Mouse (Mus musculus): Measurements from ENCODE around the gene Astl. TPM values are rescaled to one million over a fixed set of nuclear protein-coding genes. Genes with fewer than 3 reads are reported as not detected.

Gene Astl
- total and polyA plus RNA-seq, 3 experiments = 0.11 TPM; not detected in 2

DNA sequence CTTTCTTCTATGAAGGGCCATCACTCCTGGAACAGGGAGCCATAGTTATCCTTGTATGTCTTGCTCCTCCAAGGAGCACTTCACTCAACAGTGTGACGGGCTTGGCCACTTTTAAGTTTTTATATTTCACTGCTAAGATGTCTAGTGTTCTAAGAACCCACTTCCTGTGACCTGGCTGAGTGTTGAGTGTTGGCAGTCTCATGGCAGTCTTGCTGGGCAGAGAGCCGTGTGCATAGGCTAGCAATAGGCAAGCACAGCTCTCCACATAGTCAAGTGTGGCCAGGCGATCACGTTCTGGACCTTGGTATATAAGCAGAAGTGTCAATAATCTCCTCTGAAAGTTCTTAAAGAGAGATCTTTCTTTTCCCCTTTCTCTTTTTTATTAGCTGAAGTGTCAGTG lies 20.3 kb upstream of the Astl start:
- TF ChIP-seq CTCF (IDR thresholded peaks at IDR 0.05; ENCODE audit: low read depth, low read length) (no peak), POLR2AphosphoS5 (IDR thresholded peaks at IDR 0.05; ENCODE audit: insufficient replicate concordance, low read depth, low read length) (no peak), TAL1 (conservative IDR thresholded peaks at IDR 0.05; ENCODE audit: low read depth, low read length) (no peak), GATA1 (IDR thresholded peaks at IDR 0.05; ENCODE audit: borderline replicate concordance, low read length) (no peak), GATA2 (IDR thresholded peaks at IDR 0.05; ENCODE audit: borderline replicate concordance, low read depth, low read length) (no peak)
- no peak for DNase-seq (ENCODE audit: low spot score)
- Histone ChIP-seq H3K9me3 (replicated peaks) (no peaks in the 10 kb centered on the region), H3K4me1 (ENCODE audit: insufficient read depth, low read depth, low read length) (no peaks in the 10 kb centered on the region), H3K27me3 (ENCODE audit: insufficient read depth, low read length) (peaks cover 28% of the 10 kb centered on the region), H3K4me3 (ENCODE audit: low read depth, low read length) (no peak overlapping the region), H3K36me3 (replicated peaks) (no peaks in the 10 kb centered on the region)
- ATAC-seq (ENCODE audit: extremely low read depth, insufficient number of reproducible peaks, low FRiP score, poor library complexity, severe bottlenecking) = no peak

DNA sequence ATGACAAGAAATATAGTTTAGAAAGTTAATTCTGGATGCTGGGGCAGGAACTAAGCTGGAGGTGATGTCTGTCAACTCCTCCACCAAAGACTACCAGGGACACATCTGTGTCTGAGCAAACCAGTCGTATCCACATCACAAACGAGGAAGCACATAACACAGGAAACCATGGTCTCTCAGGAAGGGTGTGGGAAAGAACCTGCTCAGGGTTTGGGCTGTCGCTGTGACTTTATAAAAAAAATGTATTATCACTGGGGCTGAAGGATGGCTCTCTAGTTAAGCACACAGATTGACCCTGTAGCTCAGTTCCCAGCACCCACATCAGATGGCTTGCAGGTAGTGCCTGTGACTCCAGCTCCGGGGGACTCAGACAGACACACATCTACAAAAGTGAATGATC lies 19.4 kb upstream of the Astl start:
- Histone ChIP-seq H3K9me3 (replicated peaks) (no peaks in the 10 kb centered on the region), H3K4me3 (ENCODE audit: low read depth, low read length) (no peak overlapping the region), H3K27me3 (ENCODE audit: insufficient read depth, low read length) (peaks cover 26% of the 10 kb centered on the region), H3K36me3 (replicated peaks) (no peaks in the 10 kb centered on the region), H3K4me1 (ENCODE audit: insufficient read depth, low read depth, low read length) (no peaks in the 10 kb centered on the region)
- ATAC-seq (ENCODE audit: extremely low read depth, insufficient number of reproducible peaks, low FRiP score, poor library complexity, severe bottlenecking) (no peak), DNase-seq (ENCODE audit: low spot score) (no peak)
- TF ChIP-seq GATA2 (IDR thresholded peaks at IDR 0.05; ENCODE audit: borderline replicate concordance, low read depth, low read length) (no peak), TAL1 (conservative IDR thresholded peaks at IDR 0.05; ENCODE audit: low read depth, low read length) (no peak), POLR2AphosphoS5 (IDR thresholded peaks at IDR 0.05; ENCODE audit: insufficient replicate concordance, low read depth, low read length) (no peak), CTCF (IDR thresholded peaks at IDR 0.05; ENCODE audit: low read depth, low read length) (no peak), GATA1 (IDR thresholded peaks at IDR 0.05; ENCODE audit: borderline replicate concordance, low read length) (no peak)

DNA sequence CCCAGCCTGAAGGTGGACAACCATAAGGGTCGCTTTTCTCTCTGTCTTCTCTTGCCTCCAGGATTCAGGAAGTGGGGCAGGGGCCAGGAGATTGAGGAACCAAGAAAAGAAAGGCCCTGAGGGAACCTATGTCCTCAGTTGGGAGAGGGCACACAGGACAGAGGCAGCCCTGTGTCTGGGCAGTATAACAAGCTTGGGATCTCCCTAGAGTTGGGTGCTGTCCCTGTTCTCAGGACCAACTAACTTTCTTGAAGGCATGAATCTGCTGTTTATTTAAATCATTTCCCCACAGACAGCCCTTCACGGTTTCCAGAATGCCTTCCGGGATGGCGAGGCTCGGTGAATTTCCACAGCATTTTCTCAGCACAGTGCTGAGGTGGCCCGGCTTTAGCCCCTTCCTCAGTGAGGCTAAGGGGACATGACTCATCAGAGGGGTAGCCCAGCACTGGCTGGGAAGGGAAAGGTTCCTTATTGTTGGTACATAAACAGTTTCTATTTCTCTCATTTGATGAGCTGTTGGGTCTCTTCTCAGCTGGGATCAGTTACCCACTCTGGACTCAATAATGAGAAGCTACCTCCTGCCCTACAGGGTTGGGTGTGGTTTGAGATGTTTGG lies 15.7 kb upstream of the Astl start:
- Histone ChIP-seq H3K27me3 (ENCODE audit: insufficient read depth, low read length) (peaks cover 38% of the 10 kb centered on the region), H3K4me1 (ENCODE audit: insufficient read depth, low read depth, low read length) (no peaks in the 10 kb centered on the region; the same call in 1 of the 2 replicates), H3K9me3 (replicated peaks) (no peaks in the 10 kb centered on the region), H3K4me3 (ENCODE audit: low read depth, low read length) (no peak overlapping the region), H3K36me3 (replicated peaks) (no peaks in the 10 kb centered on the region)
- DNase-seq (ENCODE audit: low spot score) (no peak), ATAC-seq (ENCODE audit: extremely low read depth, insufficient number of reproducible peaks, low FRiP score, poor library complexity, severe bottlenecking) (no peak)
- TF ChIP-seq GATA1 (IDR thresholded peaks at IDR 0.05; ENCODE audit: borderline replicate concordance, low read length) (no peak), CTCF (IDR thresholded peaks at IDR 0.05; ENCODE audit: low read depth, low read length) (no peak), GATA2 (IDR thresholded peaks at IDR 0.05; ENCODE audit: borderline replicate concordance, low read depth, low read length) (no peak), POLR2AphosphoS5 (IDR thresholded peaks at IDR 0.05; ENCODE audit: insufficient replicate concordance, low read depth, low read length) (no peak), TAL1 (conservative IDR thresholded peaks at IDR 0.05; ENCODE audit: low read depth, low read length) (no peak)

GRCm38 (mm10) chr2:127323667-127324066 lies 14.8 kb upstream of the Astl start:
- Histone ChIP-seq H3K4me3 (ENCODE audit: low read depth, low read length) (no peak overlapping the region), H3K9me3 (replicated peaks) (no peaks in the 10 kb centered on the region), H3K27me3 (ENCODE audit: insufficient read depth, low read length) (peaks cover 45% of the 10 kb centered on the region), H3K36me3 (replicated peaks) (no peaks in the 10 kb centered on the region), H3K4me1 (ENCODE audit: insufficient read depth, low read depth, low read length) (peaks cover 3% of the 10 kb centered on the region; the same call in 1 of the 2 replicates)
- TF ChIP-seq GATA1 (IDR thresholded peaks at IDR 0.05; ENCODE audit: borderline replicate concordance, low read length) (no peak), GATA2 (IDR thresholded peaks at IDR 0.05; ENCODE audit: borderline replicate concordance, low read depth, low read length) (no peak), TAL1 (conservative IDR thresholded peaks at IDR 0.05; ENCODE audit: low read depth, low read length) (no peak), CTCF (IDR thresholded peaks at IDR 0.05; ENCODE audit: low read depth, low read length) (no peak)
- no peak for DNase-seq (ENCODE audit: low spot score)
- ATAC-seq (ENCODE audit: extremely low read depth, insufficient number of reproducible peaks, low FRiP score, poor library complexity, severe bottlenecking) = no peak

- ATAC-seq (ENCODE audit: extremely low read depth, insufficient number of reproducible peaks, low FRiP score, poor library complexity, severe bottlenecking) (no peak), DNase-seq (ENCODE audit: low spot score) (no peak)
- peaks cover 5% of the 10 kb centered on the region; the same call in 1 of the 2 replicates for H3K4me1 ChIP-seq (ENCODE audit: insufficient read depth, low read depth, low read length)
- H3K9me3 ChIP-seq (replicated peaks) = no peaks in the 10 kb centered on the region
- no peak overlapping the region for H3K4me3 ChIP-seq (ENCODE audit: low read depth, low read length)
- peaks cover 46% of the 10 kb centered on the region for H3K27me3 ChIP-seq (ENCODE audit: insufficient read depth, low read length)
- TF ChIP-seq CTCF (IDR thresholded peaks at IDR 0.05; ENCODE audit: low read depth, low read length) = no peak
- TF ChIP-seq GATA1 (IDR thresholded peaks at IDR 0.05; ENCODE audit: borderline replicate concordance, low read length) = no peak
- no peak for TF ChIP-seq TAL1 (conservative IDR thresholded peaks at IDR 0.05; ENCODE audit: low read depth, low read length)
- no peak for TF ChIP-seq GATA2 (IDR thresholded peaks at IDR 0.05; ENCODE audit: borderline replicate concordance, low read depth, low read length)
- no peak for TF ChIP-seq POLR2AphosphoS5 (IDR thresholded peaks at IDR 0.05; ENCODE audit: insufficient replicate concordance, low read depth, low read length)
- H3K36me3 ChIP-seq (replicated peaks) = no peaks in the 10 kb centered on the region
These were observed 14.0 kb upstream of the Astl start for GRCm38 (mm10) chr2:127324456-127324855.

DNA sequence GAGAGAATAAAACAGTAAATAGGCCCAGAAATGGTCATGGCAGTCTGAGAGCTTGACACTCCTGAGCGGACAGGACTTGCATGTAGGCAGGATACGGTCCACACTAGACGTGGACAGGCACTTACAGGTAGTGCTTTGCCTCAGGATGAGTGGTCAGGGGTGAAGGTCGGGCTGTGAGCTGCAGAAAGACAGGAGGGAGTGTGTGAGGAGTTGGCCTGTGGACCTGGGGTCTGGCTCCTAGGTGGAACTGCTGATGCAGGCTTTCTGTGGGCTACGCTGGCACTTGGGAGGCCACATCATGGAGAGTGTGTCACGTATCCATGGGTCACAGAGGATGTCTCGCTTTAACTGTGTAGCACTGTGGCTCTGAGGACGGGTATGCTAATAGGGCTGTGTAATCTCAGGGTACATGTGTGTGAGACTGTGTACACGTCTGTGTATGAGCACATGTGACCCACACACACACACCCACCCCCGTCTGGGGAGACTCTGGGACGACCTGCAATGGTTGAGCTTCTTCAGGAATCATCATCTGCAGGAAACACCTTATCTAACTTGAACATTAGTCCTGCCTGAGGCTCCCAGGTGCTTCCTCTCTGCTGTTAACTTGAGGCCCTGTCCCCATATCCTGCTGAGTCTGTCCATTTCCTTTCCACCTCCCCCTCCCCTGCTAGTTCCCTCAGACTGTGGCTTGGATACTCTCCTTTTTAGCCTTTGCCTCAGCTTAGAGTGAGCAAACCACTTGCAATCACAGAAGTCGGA lies 10.2 kb upstream of the Astl start:
- Histone ChIP-seq H3K9me3 (replicated peaks) (no peaks in the 10 kb centered on the region), H3K4me1 (ENCODE audit: insufficient read depth, low read depth, low read length) (peaks cover 5% of the 10 kb centered on the region; the same call in 1 of the 2 replicates), H3K36me3 (replicated peaks) (no peaks in the 10 kb centered on the region), H3K27me3 (ENCODE audit: insufficient read depth, low read length) (peaks cover 56% of the 10 kb centered on the region), H3K4me3 (ENCODE audit: low read depth, low read length) (no peak overlapping the region)
- TF ChIP-seq GATA1 (IDR thresholded peaks at IDR 0.05; ENCODE audit: borderline replicate concordance, low read length) (no peak), TAL1 (conservative IDR thresholded peaks at IDR 0.05; ENCODE audit: low read depth, low read length) (no peak), GATA2 (IDR thresholded peaks at IDR 0.05; ENCODE audit: borderline replicate concordance, low read depth, low read length) (no peak), CTCF (IDR thresholded peaks at IDR 0.05; ENCODE audit: low read depth, low read length) (no peak), POLR2AphosphoS5 (IDR thresholded peaks at IDR 0.05; ENCODE audit: insufficient replicate concordance, low read depth, low read length) (no peak)
- no peak for DNase-seq (ENCODE audit: low spot score)
- ATAC-seq (ENCODE audit: extremely low read depth, insufficient number of reproducible peaks, low FRiP score, poor library complexity, severe bottlenecking) = peak; percentile 28; the same call in 1 of the 2 replicates
